Mouse (Mus musculus): Measurements from ENCODE around the gene Clasrp. TPM values are rescaled to one million over a fixed set of nuclear protein-coding genes. Genes with fewer than 3 reads are reported as not detected.

Clasrp gene
- total RNA-seq (2021) = 10 to 100 TPM; 29.9 to 32.8 TPM
- long read RNA-seq, experiment 1, transcript Clasrp-201 (21 exons, 2,180 nt) = major isoform, 7 of 26 reads
- long read RNA-seq, experiment 1, partial matches to known transcripts = 1 of 26 reads
- long read RNA-seq, experiment 1, other reads (novel, unspliced or antisense) = 17 of 26 reads
- long read RNA-seq, experiment 2, transcript Clasrp-201 (21 exons, 2,180 nt) = major isoform, 7 of 32 reads
- long read RNA-seq, experiment 2, partial matches to known transcripts = 2 of 32 reads
- long read RNA-seq, experiment 2, other reads (novel, unspliced or antisense) = 20 of 32 reads

- DNase-seq (ENCODE audit: low spot score in 2 of 2) = peak; percentile 90 to 96
Observed at GRCm38 (mm10) chr7:19603849-19604605, at the start of gene Clasrp. TSS of gene Clasrp (minus strand) at chr7:19604486.

- DNase-seq (ENCODE audit: low spot score in 2 of 2) = no peak
Observed at GRCm38 (mm10) chr7:19652614-19653013, 48.3 kb upstream of the Clasrp start.

GRCm38 (mm10) chr7:19651063-19651786 lies 46.9 kb upstream of the Clasrp start:
- DNase-seq (ENCODE audit: low spot score in 2 of 2) = no peak

- no peak for DNase-seq (ENCODE audit: low spot score in 2 of 2)
Observed at GRCm38 (mm10) chr7:19641223-19641622, 36.9 kb upstream of the Clasrp start.

- DNase-seq (ENCODE audit: low spot score in 2 of 2) = no peak
Observed at GRCm38 (mm10) chr7:19635074-19635827, 31.0 kb upstream of the Clasrp start.

GRCm38 (mm10) chr7:19634591-19634990 lies 30.3 kb upstream of the Clasrp start:
- DNase-seq (ENCODE audit: low spot score in 2 of 2) = no peak

- DNase-seq (ENCODE audit: low spot score in 2 of 2) = no peak
Observed at GRCm38 (mm10) chr7:19633855-19634254, 29.6 kb upstream of the Clasrp start.

GRCm38 (mm10) chr7:19633197-19633596 lies 28.9 kb upstream of the Clasrp start:
- DNase-seq (ENCODE audit: low spot score in 2 of 2) = no peak

GRCm38 (mm10) chr7:19632720-19633119 lies 28.4 kb upstream of the Clasrp start:
- no peak for DNase-seq (ENCODE audit: low spot score in 2 of 2)

GRCm38 (mm10) chr7:19632275-19632674 lies 28.0 kb upstream of the Clasrp start:
- no peak for DNase-seq (ENCODE audit: low spot score in 2 of 2)

- peak; percentile 92 for DNase-seq (ENCODE audit: low spot score in 2 of 2)
Observed at GRCm38 (mm10) chr7:19629361-19629734, 25.1 kb upstream of the Clasrp start, which contains the start of gene Relb. TSS of gene Relb (minus strand) at chr7:19629438.

GRCm38 (mm10) chr7:19628536-19629360 lies 24.5 kb upstream of the Clasrp start:
- peak; percentile 87 to 92 for DNase-seq (ENCODE audit: low spot score in 2 of 2)

- no peak for DNase-seq (ENCODE audit: low spot score in 2 of 2)
Observed at GRCm38 (mm10) chr7:19628192-19628535, 23.9 kb upstream of the Clasrp start.

- DNase-seq (ENCODE audit: low spot score in 2 of 2) = no peak
Observed at GRCm38 (mm10) chr7:19627721-19628120, 23.4 kb upstream of the Clasrp start.

- DNase-seq (ENCODE audit: low spot score in 2 of 2) = no peak
Observed at GRCm38 (mm10) chr7:19623433-19623832, 19.1 kb upstream of the Clasrp start.

- DNase-seq (ENCODE audit: low spot score in 2 of 2) = no peak
Observed at GRCm38 (mm10) chr7:19622241-19622640, 18.0 kb upstream of the Clasrp start.

GRCm38 (mm10) chr7:19620811-19621210 lies 16.5 kb upstream of the Clasrp start:
- no peak for DNase-seq (ENCODE audit: low spot score in 2 of 2)

- DNase-seq (ENCODE audit: low spot score in 2 of 2) = peak in 1 of 2 experiments; percentile 72
Observed at GRCm38 (mm10) chr7:19619004-19619801, 14.9 kb upstream of the Clasrp start.

GRCm38 (mm10) chr7:19615036-19615577 lies 10.8 kb upstream of the Clasrp start:
- no peak for DNase-seq (ENCODE audit: low spot score in 2 of 2)
